Mouse (Mus musculus): ENCODE data around the gene Cd80.

- no peak for TF ChIP-seq CTCF (IDR thresholded peaks at IDR 0.05; ENCODE audit: low read depth, low read length)
- no peak for TF ChIP-seq GATA2 (IDR thresholded peaks at IDR 0.05; ENCODE audit: borderline replicate concordance, low read depth, low read length)
- TF ChIP-seq TAL1 (conservative IDR thresholded peaks at IDR 0.05; ENCODE audit: low read depth, low read length) = no peak
- no peak for TF ChIP-seq GATA1 (IDR thresholded peaks at IDR 0.05; ENCODE audit: borderline replicate concordance, low read length)
- no peak for TF ChIP-seq POLR2AphosphoS5 (IDR thresholded peaks at IDR 0.05; ENCODE audit: insufficient replicate concordance, low read depth, low read length)
Observed at GRCm38 (mm10) chr16:38492551-38492950, 37.2 kb downstream of the Cd80 start.

All from G1E (cell line).